Mouse (Mus musculus) hindbrain, embryonic 11.5 days (tissue): ENCODE measurements around the gene Atp6v1e2. TPM values are rescaled to one million over a fixed set of nuclear protein-coding genes. Genes with fewer than 3 reads are reported as not detected.

Experiments
- ATAC-seq: fragments of 200-750 bp; cut with Nextera tagmentation; 2 replicates; pipeline ENCODE4 v1.8.0; 2017; ENCODE audit warnings: mild to moderate bottlenecking, moderate TSS enrichment, moderate library complexity; ENCODE audit not compliant: low FRiP score
- DNase-seq: peaks from one replicate; pipeline ENCODE4 v3.0.0-alpha.2; 2015; ENCODE audit warnings: low spot score
- H3K27ac ChIP-seq: fragments of 300-500 bp; sonication (generic); 2 replicates; pipeline ENCODE4 v1.5.1; 2014; ENCODE audit warnings: mild to moderate bottlenecking, low read depth, low read length
- H3K27me3 ChIP-seq: fragments of 300-500 bp; sonication (generic); 2 replicates; pipeline ENCODE4 v1.6.1; 2014; ENCODE audit warnings: mild to moderate bottlenecking, low read length, moderate library complexity, mixed read lengths; ENCODE audit not compliant: control insufficient read depth, insufficient read depth
- H3K36me3 ChIP-seq: fragments of 300-500 bp; sonication (generic); 2 replicates; pipeline ENCODE4 v1.6.1; 2014; ENCODE audit warnings: mild to moderate bottlenecking, low read length, moderate library complexity, mixed read lengths; ENCODE audit not compliant: control insufficient read depth, insufficient read depth
- H3K4me1 ChIP-seq: fragments of 300-500 bp; sonication (generic); replicated peaks from 2 replicates; pipeline ENCODE4 v1.6.1; 2014; ENCODE audit warnings: low read length, mixed read lengths; ENCODE audit not compliant: control insufficient read depth, insufficient read depth
- H3K4me2 ChIP-seq: fragments of 300-500 bp; sonication (generic); replicated peaks from 2 replicates; pipeline ENCODE4 v1.6.1; 2014; ENCODE audit warnings: mild to moderate bottlenecking, low read depth, low read length
- H3K4me3 ChIP-seq: fragments of 300-500 bp; sonication (generic); 2 replicates; pipeline ENCODE4 v1.5.1; 2014; ENCODE audit warnings: low read depth, low read length
- H3K9ac ChIP-seq: fragments of 300-500 bp; sonication (generic); 2 replicates; pipeline ENCODE4 v1.6.1; 2014; ENCODE audit warnings: low read depth, low read length
- H3K9me3 ChIP-seq: fragments of 300-500 bp; sonication (generic); 2 replicates; pipeline ENCODE4 v1.6.1; 2016; ENCODE audit warnings: low read length; ENCODE audit not compliant: control insufficient read depth
- WGBS: fragments of 180-500 bp; shearing (Covaris S2); extraction: QIAGEN DNeasy Blood & Tissue Kit; methylation state at CpG from one replicate; pipeline ENCODE4 v1.1.7; 2014; 5-methylcytosine and 5-hydroxymethylcytosine counted together
- polyA plus RNA-seq: library from polyadenylated mRNA; unstranded; fragments of >200 nt; fragmentation: Nextera tagmentation; extraction: Ambion mirVana; gene quantifications from 2 replicates; pipeline ENCODE4 v1.2.1, GENCODE M21; 2014

Gene Atp6v1e2
- polyA plus RNA-seq, 1 experiment from 2014 or later, result not detected

DNA sequence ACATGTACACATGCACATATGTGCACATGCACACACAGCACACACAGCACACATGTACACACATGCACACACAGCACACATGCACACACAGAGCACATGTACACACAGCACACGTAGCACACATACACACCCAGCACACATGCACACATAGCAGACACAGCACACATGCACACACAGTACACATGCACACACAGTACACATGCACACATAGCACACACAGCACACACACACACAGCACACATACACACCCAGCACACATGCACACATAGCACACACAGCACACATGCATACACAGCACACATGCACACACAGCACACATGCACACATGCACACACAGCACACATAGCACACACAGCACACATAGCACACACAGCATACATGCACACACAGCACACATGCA, 33.5 kb upstream of the Atp6v1e2 start:
- Histone ChIP-seq H3K9me3 (no peaks in the 10 kb centered on the region), H3K4me2 (no peak overlapping the region), H3K36me3 (no peaks in the 10 kb centered on the region), H3K9ac (no peak overlapping the region), H3K27me3 (no peaks in the 10 kb centered on the region), H3K27ac (no peak overlapping the region), H3K4me1 (no peaks in the 10 kb centered on the region), H3K4me3 (no peak overlapping the region)
- WGBS, result 100% methylated on average over 1 of the region's 1 CpGs
- ATAC-seq, result no peak
- no peak for DNase-seq

DNA sequence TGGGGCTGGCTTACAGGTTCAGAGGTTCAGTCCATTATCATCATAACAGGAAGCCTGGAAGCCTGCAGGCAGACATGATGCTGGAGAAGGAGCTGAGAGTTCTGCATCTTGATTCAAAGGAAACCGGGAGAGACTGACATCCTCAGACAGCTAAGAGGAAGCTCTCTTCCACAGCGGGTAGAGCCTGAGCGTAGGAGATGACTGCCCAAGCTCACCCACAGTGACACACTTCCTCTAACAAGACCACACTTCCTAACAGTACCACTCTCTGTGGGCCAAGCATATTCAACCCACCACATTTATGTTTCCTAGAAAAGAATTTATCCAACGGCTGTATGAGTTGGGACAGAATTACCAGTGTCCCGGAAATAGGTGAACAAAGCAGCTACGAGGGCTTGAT, 30.8 kb upstream of the Atp6v1e2 start:
- Histone ChIP-seq H3K4me3 (no peak overlapping the region), H3K27ac (no peak overlapping the region), H3K4me2 (no peak overlapping the region), H3K9ac (no peak overlapping the region), H3K4me1 (no peaks in the 10 kb centered on the region), H3K9me3 (no peaks in the 10 kb centered on the region), H3K27me3 (no peaks in the 10 kb centered on the region), H3K36me3 (no peaks in the 10 kb centered on the region)
- 93% methylated on average over 6 of the region's 6 CpGs for WGBS
- ATAC-seq (no peak), DNase-seq (no peak)

DNA sequence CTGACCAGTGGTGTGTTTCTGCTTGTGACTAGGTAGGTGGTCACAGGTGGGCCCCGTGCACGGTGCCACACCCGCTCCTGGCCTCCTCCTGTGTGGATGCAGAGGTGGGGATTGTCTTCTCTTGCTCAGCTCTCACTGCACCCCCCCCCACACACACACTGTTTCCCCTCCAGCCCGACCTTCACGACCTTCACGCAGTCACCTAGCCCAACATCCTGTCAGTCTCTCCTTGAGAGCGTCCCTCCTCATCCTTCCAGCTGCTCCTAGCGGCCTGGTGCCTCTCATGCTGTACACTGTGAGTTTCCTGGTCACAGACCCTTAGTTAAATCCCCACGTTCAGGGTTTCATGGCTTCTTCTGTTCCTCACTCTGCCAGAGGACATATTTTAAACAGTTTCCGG, 28.7 kb upstream of the Atp6v1e2 start:
- H3K9me3 ChIP-seq, result no peaks in the 10 kb centered on the region
- WGBS, result 79% methylated on average over 10 of the region's 10 CpGs
- H3K4me2 ChIP-seq, result no peak overlapping the region
- no peak for ATAC-seq
- no peaks in the 10 kb centered on the region for H3K4me1 ChIP-seq
- DNase-seq, result no peak
- H3K36me3 ChIP-seq, result no peaks in the 10 kb centered on the region
- no peak overlapping the region for H3K27ac ChIP-seq
- H3K9ac ChIP-seq, result no peak overlapping the region
- H3K4me3 ChIP-seq, result no peak overlapping the region
- H3K27me3 ChIP-seq, result no peaks in the 10 kb centered on the region

DNA sequence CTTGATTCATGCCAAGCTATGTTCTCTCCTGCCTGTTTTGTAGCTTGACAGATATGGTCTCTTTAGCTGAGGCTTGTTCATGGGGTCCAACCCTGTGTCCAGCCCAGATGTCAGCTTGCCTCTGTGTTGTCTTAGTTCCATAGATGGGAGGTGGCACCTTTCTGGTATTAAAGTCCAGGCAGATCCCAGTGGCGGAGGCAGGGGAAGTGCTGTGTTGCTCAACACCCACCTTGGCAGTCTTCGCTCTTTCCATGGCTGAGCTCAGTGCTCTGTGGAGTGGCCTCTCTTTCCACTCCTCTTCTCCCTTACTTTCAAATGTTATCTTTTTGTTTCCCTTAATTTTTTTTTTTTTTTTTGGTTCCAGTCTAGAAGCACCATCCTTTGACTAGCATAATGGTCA, 25.4 kb upstream of the Atp6v1e2 start:
- no peaks in the 10 kb centered on the region for H3K4me1 ChIP-seq
- no peak overlapping the region for H3K9ac ChIP-seq
- DNase-seq, result no peak
- 91% methylated on average over 2 of the region's 2 CpGs for WGBS
- H3K36me3 ChIP-seq, result no peaks in the 10 kb centered on the region
- ATAC-seq, result no peak
- no peak overlapping the region for H3K4me3 ChIP-seq
- no peak overlapping the region for H3K27ac ChIP-seq
- H3K27me3 ChIP-seq, result no peaks in the 10 kb centered on the region
- no peak overlapping the region for H3K4me2 ChIP-seq
- H3K9me3 ChIP-seq, result no peaks in the 10 kb centered on the region

DNA sequence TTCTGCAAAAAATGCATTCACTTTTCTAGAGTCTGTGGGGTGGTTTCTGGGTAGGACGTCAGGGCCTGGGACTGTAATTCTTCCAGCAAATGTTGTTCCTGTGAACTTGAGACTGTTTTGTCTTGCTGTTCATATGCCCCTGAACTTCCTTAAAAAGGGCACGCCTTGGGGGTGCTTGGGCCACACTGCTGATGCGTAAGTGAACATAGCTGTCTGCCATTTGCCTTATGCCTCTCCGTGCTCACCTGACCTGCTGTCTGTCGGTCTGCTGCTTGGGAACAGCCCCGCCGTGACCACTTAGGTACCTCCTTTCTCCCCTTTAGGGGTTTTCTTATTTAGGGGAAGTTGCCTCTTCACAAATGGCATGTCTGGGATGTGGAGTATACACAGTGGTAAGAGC, 24.2 kb upstream of the Atp6v1e2 start:
- H3K27ac ChIP-seq, result no peak overlapping the region
- no peak overlapping the region for H3K4me2 ChIP-seq
- H3K9ac ChIP-seq, result no peak overlapping the region
- ATAC-seq, result no peak
- H3K4me3 ChIP-seq, result no peak overlapping the region
- no peak for DNase-seq
- H3K9me3 ChIP-seq, result no peaks in the 10 kb centered on the region
- 90% methylated on average over 7 of the region's 7 CpGs for WGBS
- H3K36me3 ChIP-seq, result no peaks in the 10 kb centered on the region
- no peaks in the 10 kb centered on the region for H3K27me3 ChIP-seq
- H3K4me1 ChIP-seq, result no peaks in the 10 kb centered on the region

DNA sequence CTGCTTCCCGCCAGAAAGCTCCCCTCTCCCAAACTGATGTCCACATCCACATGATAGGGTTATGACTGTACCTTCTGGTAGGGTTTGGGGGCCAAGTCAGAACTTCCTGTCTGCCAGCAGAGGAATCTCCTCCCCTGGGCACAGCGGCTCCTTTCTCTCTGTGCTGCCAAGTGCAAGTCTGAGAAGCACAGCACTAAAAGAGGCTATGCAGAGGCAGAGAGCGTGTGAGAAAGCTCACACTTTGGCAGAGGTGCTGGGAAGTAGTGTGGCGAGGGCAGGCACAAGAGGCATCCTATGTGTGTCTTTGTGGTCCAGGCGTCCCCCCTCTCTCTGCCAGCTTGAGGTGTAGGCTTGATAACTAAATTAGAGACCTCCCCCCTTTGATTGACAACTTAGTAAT, 23.3 kb upstream of the Atp6v1e2 start:
- Histone ChIP-seq H3K4me2 (no peak overlapping the region), H3K27me3 (no peaks in the 10 kb centered on the region), H3K4me3 (no peak overlapping the region), H3K36me3 (no peaks in the 10 kb centered on the region), H3K27ac (no peak overlapping the region), H3K9ac (no peak overlapping the region), H3K9me3 (no peaks in the 10 kb centered on the region), H3K4me1 (no peaks in the 10 kb centered on the region)
- ATAC-seq (no peak), DNase-seq (no peak)
- WGBS, result 87% methylated on average over 5 of the region's 5 CpGs

DNA sequence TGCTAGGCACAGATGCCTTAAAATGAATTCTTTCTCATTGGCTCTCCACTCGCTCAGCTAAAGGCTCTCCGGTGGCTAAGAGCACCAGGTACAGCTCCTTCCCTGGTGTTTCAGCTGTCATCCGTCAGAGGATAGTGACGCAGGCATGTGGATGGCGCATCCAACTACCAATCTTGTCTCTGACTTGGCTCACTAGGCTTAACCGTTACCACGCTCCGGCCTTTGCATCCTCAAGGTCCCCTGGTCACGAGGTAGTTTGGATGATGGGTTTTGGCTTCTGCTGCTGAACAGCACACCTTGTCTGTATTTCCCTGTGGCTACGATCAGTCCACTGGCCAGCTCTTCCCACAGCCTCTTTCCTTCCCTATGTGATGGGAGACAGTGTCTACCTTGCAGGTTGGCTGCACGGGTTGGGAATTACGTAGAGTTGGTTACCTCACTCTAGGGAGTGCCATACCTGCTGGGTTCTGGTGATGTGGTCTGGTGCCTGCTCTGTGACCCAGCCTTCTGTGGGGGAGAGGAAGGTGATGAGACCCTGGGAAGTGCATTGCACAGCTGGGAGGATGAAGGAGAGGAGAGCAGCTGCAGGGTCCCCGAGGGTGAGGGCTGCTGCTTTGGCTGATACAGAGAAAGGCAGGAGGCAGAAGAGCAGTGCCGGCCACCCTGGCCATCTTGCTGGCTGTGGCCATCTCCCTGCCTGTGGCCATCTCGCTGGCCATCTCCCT, 22.5 kb upstream of the Atp6v1e2 start:
- DNase-seq, result no peak
- WGBS, result 92% methylated on average over 15 of the region's 15 CpGs
- no peak for ATAC-seq
- Histone ChIP-seq H3K4me2 (no peak overlapping the region), H3K36me3 (no peaks in the 10 kb centered on the region), H3K4me3 (no peak overlapping the region), H3K27me3 (no peaks in the 10 kb centered on the region), H3K9me3 (no peaks in the 10 kb centered on the region), H3K4me1 (no peaks in the 10 kb centered on the region), H3K9ac (no peak overlapping the region), H3K27ac (no peak overlapping the region)

DNA sequence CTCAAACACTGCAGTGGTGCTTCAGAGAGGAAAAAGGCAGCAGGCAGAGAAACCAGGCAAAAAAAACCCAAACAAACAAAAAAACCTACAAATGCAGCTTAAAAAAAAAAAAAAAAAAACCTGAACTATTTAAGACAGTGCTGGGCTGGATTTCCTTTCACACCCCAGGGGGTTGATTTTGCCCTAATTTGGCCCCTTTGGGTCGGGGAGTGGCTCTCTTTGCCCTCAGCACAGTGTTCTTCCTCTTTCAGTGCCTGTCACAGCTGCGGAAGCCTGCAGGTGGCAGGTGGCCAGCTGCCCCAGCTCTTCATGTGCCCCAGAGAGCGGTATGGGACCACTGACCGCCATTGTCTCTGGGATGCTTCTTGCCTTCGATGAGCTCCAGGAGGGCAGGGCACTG, 21.9 kb upstream of the Atp6v1e2 start:
- Histone ChIP-seq H3K36me3 (no peaks in the 10 kb centered on the region), H3K4me2 (no peak overlapping the region), H3K9me3 (no peaks in the 10 kb centered on the region), H3K27me3 (no peaks in the 10 kb centered on the region), H3K4me3 (no peak overlapping the region), H3K4me1 (no peaks in the 10 kb centered on the region), H3K27ac (no peak overlapping the region), H3K9ac (no peak overlapping the region)
- 60% methylated on average over 5 of the region's 5 CpGs for whole genome bisulfite sequencing
- DNase-seq, result no peak
- no peak for ATAC-seq

DNA sequence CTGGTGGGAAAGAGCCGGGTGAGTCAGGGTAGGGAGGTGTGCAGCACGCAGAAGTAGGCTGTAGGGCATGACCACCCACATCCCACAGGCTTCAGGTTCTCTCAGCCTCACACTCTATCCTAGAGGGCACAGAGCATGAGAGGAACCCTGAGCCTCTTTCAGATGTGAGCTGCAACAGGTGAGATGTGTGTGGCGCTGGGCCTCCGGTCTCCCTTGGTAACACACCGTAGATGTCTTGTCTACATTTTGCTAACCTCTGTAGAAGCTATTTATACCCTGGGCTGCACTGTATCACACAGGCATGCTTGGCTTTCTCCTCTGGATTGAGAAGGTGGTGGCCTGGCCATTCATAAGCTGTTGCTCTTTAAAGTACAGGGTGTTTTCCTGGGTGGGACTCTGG, 20.9 kb upstream of the Atp6v1e2 start:
- ATAC-seq, result no peak
- H3K4me3 ChIP-seq, result no peak overlapping the region
- WGBS, result 89% methylated on average over 5 of the region's 5 CpGs
- no peaks in the 10 kb centered on the region for H3K9me3 ChIP-seq
- H3K9ac ChIP-seq, result no peak overlapping the region
- DNase-seq, result no peak
- no peak overlapping the region for H3K4me2 ChIP-seq
- H3K4me1 ChIP-seq, result peaks cover 4% of the 10 kb centered on the region
- H3K27ac ChIP-seq, result no peak overlapping the region
- H3K27me3 ChIP-seq, result no peaks in the 10 kb centered on the region
- H3K36me3 ChIP-seq, result no peaks in the 10 kb centered on the region
